Mouse (Mus musculus) C2C12 (cell line): ENCODE measurements at regions not wholly inside any gene's neighbourhood (a gene's known extent, or its start where the extent isn't known, plus 50 kb on each side); places are given as distances from the start of the nearest gene placed in this dataset.

Experiments
- CEBPB ChIP-seq: IDR thresholded peaks from one replicate; pipeline ENCODE4 v1.6.1; 2011; ENCODE audit warnings: low read depth, mild to moderate bottlenecking, control low read depth, moderate library complexity
- CTCF ChIP-seq: IDR thresholded peaks from one replicate; pipeline ENCODE4 v1.5.1; 2011; ENCODE audit not compliant: control insufficient read depth, insufficient read depth, insufficient read length
- MAX ChIP-seq: IDR thresholded peaks from one replicate; pipeline ENCODE4 v1.6.1; 2011; ENCODE audit warnings: mild to moderate bottlenecking, control low read depth
- MYOD1 ChIP-seq: IDR thresholded peaks from one replicate; pipeline ENCODE4 v1.6.1; 2011; ENCODE audit warnings: low read depth; ENCODE audit not compliant: control insufficient read depth, insufficient read length
- MYOG ChIP-seq: IDR thresholded peaks from one replicate; pipeline ENCODE4 v1.6.1; 2011; ENCODE audit not compliant: control insufficient read depth, insufficient read length; ENCODE audit errors: extremely low read depth
- USF1 ChIP-seq: IDR thresholded peaks from one replicate; pipeline ENCODE4 v1.6.1; 2011; ENCODE audit warnings: low read depth, mild to moderate bottlenecking, control low read depth, moderate library complexity

GRCm38 (mm10) chr2:180395279-180396034 is 60.6 kb upstream of the Slco4a1 start:
- TF ChIP-seq CTCF (no peak), MYOD1 (no peak), MAX (no peak), CEBPB (no peak), USF1 (no peak), MYOG (no peak)
